Mouse (Mus musculus): ENCODE measurements around the gene Kif5c. TPM values are rescaled to one million over a fixed set of nuclear protein-coding genes. Genes with fewer than 3 reads are reported as not detected.

The Kif5c gene
- total and polyA plus RNA-seq, 2 experiments from 2014 or later, result 170 to 328 TPM

GRCm38 (mm10) chr2:49694727-49695126 lies 75.6 kb downstream of the Kif5c start:
- DNase-seq (ENCODE audit: low spot score), result no peak
- H3K27me3 ChIP-seq (ENCODE audit: insufficient read depth, low read length), result no peaks in the 10 kb centered on the region
- ATAC-seq (ENCODE audit: low FRiP score), result no peak
- TF ChIP-seq CTCF (IDR thresholded peaks at IDR 0.05), result no peak
- H3K36me3 ChIP-seq (ENCODE audit: insufficient read depth, low read length), result peaks cover 2% of the 10 kb centered on the region; the same call in 1 of the 2 replicates
- WGBS, result 37% methylated on average over 10 of the region's 10 CpGs
- no peaks in the 10 kb centered on the region for H3K4me1 ChIP-seq (ENCODE audit: insufficient read depth, low read length)
- no peaks in the 10 kb centered on the region for H3K9me3 ChIP-seq (ENCODE audit: low read length)
- H3K4me3 ChIP-seq (ENCODE audit: low read depth, low read length), result no peak overlapping the region
- H3K27ac ChIP-seq (ENCODE audit: low read depth, low read length), result no peak overlapping the region; the same call in 1 of the 2 replicates
- H3K9ac ChIP-seq (replicated peaks; ENCODE audit: low read length, poor library complexity, severe bottlenecking), result no peak overlapping the region
- no peak overlapping the region for H3K4me2 ChIP-seq (ENCODE audit: low read depth, low read length, poor library complexity, severe bottlenecking)

- no peak for TF ChIP-seq CTCF (IDR thresholded peaks at IDR 0.05)
- H3K4me2 ChIP-seq (ENCODE audit: low read depth, low read length, poor library complexity, severe bottlenecking), result no peak overlapping the region
- H3K27ac ChIP-seq (ENCODE audit: low read depth, low read length), result no peak overlapping the region
- no peak for ATAC-seq (ENCODE audit: low FRiP score)
- no peaks in the 10 kb centered on the region for H3K4me1 ChIP-seq (ENCODE audit: insufficient read depth, low read length)
- H3K27me3 ChIP-seq (ENCODE audit: insufficient read depth, low read length), result no peaks in the 10 kb centered on the region
- no peaks in the 10 kb centered on the region for H3K9me3 ChIP-seq (ENCODE audit: low read length)
- peaks cover 4% of the 10 kb centered on the region for H3K36me3 ChIP-seq (ENCODE audit: insufficient read depth, low read length)
- 71% methylated on average over 3 of the region's 3 CpGs for WGBS
- no peak for DNase-seq (ENCODE audit: low spot score)
- no peak overlapping the region for H3K9ac ChIP-seq (replicated peaks; ENCODE audit: low read length, poor library complexity, severe bottlenecking)
- H3K4me3 ChIP-seq (ENCODE audit: low read depth, low read length), result no peak overlapping the region
Measured at GRCm38 (mm10) chr2:49695461-49695860, 76.4 kb downstream of the Kif5c start.

GRCm38 (mm10) chr2:49698851-49699250 lies 79.8 kb downstream of the Kif5c start:
- Histone ChIP-seq H3K9me3 (ENCODE audit: low read length) (no peaks in the 10 kb centered on the region), H3K27me3 (ENCODE audit: insufficient read depth, low read length) (no peaks in the 10 kb centered on the region), H3K27ac (ENCODE audit: low read depth, low read length) (no peak overlapping the region), H3K9ac (replicated peaks; ENCODE audit: low read length, poor library complexity, severe bottlenecking) (no peak overlapping the region), H3K4me2 (ENCODE audit: low read depth, low read length, poor library complexity, severe bottlenecking) (no peak overlapping the region), H3K4me1 (ENCODE audit: insufficient read depth, low read length) (no peaks in the 10 kb centered on the region), H3K36me3 (ENCODE audit: insufficient read depth, low read length) (peaks cover 22% of the 10 kb centered on the region), H3K4me3 (ENCODE audit: low read depth, low read length) (no peak overlapping the region)
- WGBS, result 97% methylated on average over 5 of the region's 5 CpGs
- no peak for ATAC-seq (ENCODE audit: low FRiP score)
- DNase-seq (ENCODE audit: low spot score), result no peak
- TF ChIP-seq CTCF (IDR thresholded peaks at IDR 0.05), result no peak

DNA sequence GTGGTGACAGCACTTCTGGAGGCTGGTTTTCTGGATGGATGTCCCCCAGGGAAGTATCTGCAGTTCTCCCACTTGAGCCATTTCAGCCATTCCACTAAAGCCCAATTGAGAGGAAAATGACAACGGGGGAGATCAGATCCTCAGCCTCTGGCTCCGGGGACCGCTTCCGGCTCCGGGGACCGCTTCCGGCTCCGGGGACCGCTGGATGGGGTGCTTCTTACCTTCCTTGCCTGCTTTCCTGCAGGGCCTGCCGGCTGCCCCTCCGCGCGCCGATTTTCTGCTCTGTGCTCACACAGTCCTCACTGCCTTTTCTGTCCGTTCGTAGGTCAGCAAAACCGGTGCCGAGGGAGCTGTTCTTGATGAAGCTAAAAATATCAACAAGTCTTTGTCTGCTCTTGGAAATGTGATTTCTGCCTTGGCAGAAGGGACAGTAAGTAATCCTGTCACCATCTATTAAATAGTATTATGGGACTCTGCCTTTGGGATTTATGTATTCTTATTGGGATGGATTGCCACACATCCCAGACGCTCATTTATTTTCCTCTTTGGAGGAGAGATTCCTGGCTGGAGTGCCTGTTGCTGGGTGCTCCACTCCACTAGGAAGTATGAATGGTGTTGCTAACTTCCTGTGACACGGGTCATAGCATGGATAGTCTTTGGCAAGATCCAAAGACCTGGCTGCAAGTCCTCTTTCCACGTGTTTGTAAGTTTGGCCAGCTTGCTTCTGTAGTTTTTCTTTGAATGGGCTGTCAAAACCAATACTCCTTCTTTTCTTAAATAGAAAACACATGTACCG lies 81.3 kb downstream of the Kif5c start:
- Histone ChIP-seq H3K4me1 (ENCODE audit: insufficient read depth, low read length) (no peaks in the 10 kb centered on the region), H3K36me3 (ENCODE audit: insufficient read depth, low read length) (peaks cover 21% of the 10 kb centered on the region), H3K27ac (ENCODE audit: low read depth, low read length) (no peak overlapping the region), H3K4me3 (ENCODE audit: low read depth, low read length) (no peak overlapping the region), H3K4me2 (ENCODE audit: low read depth, low read length, poor library complexity, severe bottlenecking) (no peak overlapping the region), H3K9me3 (ENCODE audit: low read length) (no peaks in the 10 kb centered on the region), H3K27me3 (ENCODE audit: insufficient read depth, low read length) (no peaks in the 10 kb centered on the region), H3K9ac (replicated peaks; ENCODE audit: low read length, poor library complexity, severe bottlenecking) (no peak overlapping the region)
- peak; percentile 49 for DNase-seq (ENCODE audit: low spot score)
- no peak for TF ChIP-seq CTCF (IDR thresholded peaks at IDR 0.05)
- WGBS, result 90% methylated on average over 22 of the region's 22 CpGs
- no peak for ATAC-seq (ENCODE audit: low FRiP score)

DNA sequence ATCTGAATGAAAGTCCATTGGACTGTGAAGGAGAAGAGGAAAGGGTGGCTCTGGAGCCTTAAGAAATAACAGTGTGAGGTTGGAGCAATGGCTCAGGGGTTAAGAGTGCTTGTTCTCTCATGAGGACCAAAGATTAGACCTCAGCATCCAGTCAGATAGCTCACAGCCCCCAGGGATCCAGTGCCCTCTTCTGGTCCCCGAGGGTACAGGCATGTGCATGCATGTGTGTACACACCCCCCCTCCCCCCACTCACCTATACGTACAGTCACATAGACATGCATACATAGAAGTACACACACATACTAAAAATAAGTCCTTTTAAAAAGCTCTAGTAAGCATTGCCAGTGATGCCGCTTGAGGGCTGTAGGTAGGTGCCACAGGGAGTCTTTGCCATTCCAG lies 91.1 kb downstream of the Kif5c start:
- Histone ChIP-seq H3K36me3 (ENCODE audit: insufficient read depth, low read length) (peaks cover 31% of the 10 kb centered on the region), H3K9ac (replicated peaks; ENCODE audit: low read length, poor library complexity, severe bottlenecking) (no peak overlapping the region), H3K9me3 (ENCODE audit: low read length) (no peaks in the 10 kb centered on the region), H3K4me2 (ENCODE audit: low read depth, low read length, poor library complexity, severe bottlenecking) (no peak overlapping the region), H3K4me3 (ENCODE audit: low read depth, low read length) (no peak overlapping the region), H3K27me3 (ENCODE audit: insufficient read depth, low read length) (no peaks in the 10 kb centered on the region), H3K4me1 (ENCODE audit: insufficient read depth, low read length) (no peaks in the 10 kb centered on the region), H3K27ac (ENCODE audit: low read depth, low read length) (no peak overlapping the region)
- TF ChIP-seq CTCF (IDR thresholded peaks at IDR 0.05), result peak; percentile 60
- ATAC-seq (ENCODE audit: low FRiP score), result no peak
- no peak for DNase-seq (ENCODE audit: low spot score)
- 75% methylated on average over 3 of the region's 3 CpGs for WGBS

DNA sequence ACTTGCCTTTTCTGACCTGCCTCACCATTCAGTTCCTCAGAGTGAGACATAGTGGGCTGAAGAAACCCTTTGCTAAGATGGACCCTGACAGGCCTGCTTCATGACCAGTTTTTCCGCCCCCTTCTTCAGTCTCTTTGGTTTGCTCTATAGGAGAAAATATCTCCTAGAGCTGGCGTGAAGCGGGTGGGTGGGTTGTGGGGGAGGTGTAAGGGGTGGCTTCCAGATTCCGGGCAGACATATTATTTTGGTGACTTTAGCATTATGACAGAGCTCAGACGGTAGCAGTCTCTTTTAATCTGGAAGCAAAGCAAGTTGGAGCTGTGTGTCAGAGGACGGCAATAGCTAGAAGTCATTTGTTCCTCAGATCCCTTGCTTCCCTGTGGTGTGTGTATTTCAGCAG lies 92.6 kb downstream of the Kif5c start:
- no peak overlapping the region for H3K4me3 ChIP-seq (ENCODE audit: low read depth, low read length)
- WGBS, result 65% methylated on average over 6 of the region's 6 CpGs

More for the DNA sequence above, 92.6 kb downstream of the Kif5c start:
- H3K27me3 ChIP-seq (ENCODE audit: insufficient read depth, low read length), result no peaks in the 10 kb centered on the region
- TF ChIP-seq CTCF (IDR thresholded peaks at IDR 0.05), result no peak
- no peaks in the 10 kb centered on the region for H3K9me3 ChIP-seq (ENCODE audit: low read length)
- H3K36me3 ChIP-seq (ENCODE audit: insufficient read depth, low read length), result peaks cover 26% of the 10 kb centered on the region
- H3K4me1 ChIP-seq (ENCODE audit: insufficient read depth, low read length), result no peaks in the 10 kb centered on the region
- ATAC-seq (ENCODE audit: low FRiP score), result no peak
- H3K27ac ChIP-seq (ENCODE audit: low read depth, low read length), result no peak overlapping the region
- no peak for DNase-seq (ENCODE audit: low spot score)
- no peak overlapping the region for H3K4me2 ChIP-seq (ENCODE audit: low read depth, low read length, poor library complexity, severe bottlenecking)
- H3K9ac ChIP-seq (replicated peaks; ENCODE audit: low read length, poor library complexity, severe bottlenecking), result peak overlapping the region; percentile 24; the same call in 1 of the 2 replicates

All from midbrain, postnatal 0 days (tissue).